Mouse (Mus musculus): ENCODE measurements around the gene Taf1d. TPM values are rescaled to one million over a fixed set of nuclear protein-coding genes. Genes with fewer than 3 reads are reported as not detected.
"Not testable (repeated sequence)": the region's sequence is repeated elsewhere in the genome, so short reads cannot be mapped to it uniquely, and the experiment has no call there.

The Taf1d gene
- polyA plus RNA-seq, 1 experiment from 2014 or later, result 81.1 TPM

- no peaks in the 10 kb centered on the region for H3K27me3 ChIP-seq (replicated peaks)
- H3K4me1 ChIP-seq, result no peaks in the 10 kb centered on the region
- no peak overlapping the region for H3K9ac ChIP-seq
- H3K4me2 ChIP-seq, result no peak overlapping the region
- no peaks in the 10 kb centered on the region for H3K36me3 ChIP-seq
- no peaks in the 10 kb centered on the region for H3K9me3 ChIP-seq
- H3K4me3 ChIP-seq (replicated peaks), result no peak overlapping the region
- 58% methylated on average over 6 of the region's 6 CpGs for WGBS
- no peak for ATAC-seq (ENCODE audit: insufficient read depth, low FRiP score, low read depth)
- H3K27ac ChIP-seq, result no peak overlapping the region
Measured at GRCm38 (mm10) chr9:15287846-15288245, 18.2 kb upstream of the Taf1d start.

GRCm38 (mm10) chr9:15288402-15288801 lies 17.6 kb upstream of the Taf1d start:
- Histone ChIP-seq H3K4me1 (no peaks in the 10 kb centered on the region), H3K4me3 (replicated peaks) (no peak overlapping the region), H3K4me2 (no peak overlapping the region), H3K27me3 (replicated peaks) (no peaks in the 10 kb centered on the region), H3K27ac (no peak overlapping the region), H3K9ac (no peak overlapping the region), H3K9me3 (no peaks in the 10 kb centered on the region), H3K36me3 (no peaks in the 10 kb centered on the region)
- no peak for ATAC-seq (ENCODE audit: insufficient read depth, low FRiP score, low read depth)
- 80% methylated on average over 3 of the region's 3 CpGs for WGBS

DNA sequence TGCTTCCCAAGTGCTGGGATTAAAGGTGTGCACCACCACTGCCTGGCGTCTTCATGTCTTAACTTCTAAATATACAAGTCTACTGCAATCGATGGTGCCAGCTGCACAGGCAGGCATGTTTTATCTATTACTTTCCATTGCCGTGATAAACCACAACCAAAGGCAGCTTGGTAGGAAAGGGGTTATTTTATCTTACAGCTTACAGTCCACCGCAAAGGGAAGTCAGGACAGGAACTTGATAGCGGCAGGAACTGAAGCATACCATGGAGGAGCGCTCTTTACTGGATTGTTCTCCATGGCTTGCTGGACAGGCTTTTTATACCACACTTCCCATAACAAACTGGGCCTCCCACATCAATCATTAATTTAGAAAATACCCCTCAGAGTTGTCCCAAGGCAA lies 16.8 kb upstream of the Taf1d start:
- H3K4me2 ChIP-seq, result no peak overlapping the region
- no peak overlapping the region for H3K9ac ChIP-seq
- H3K9me3 ChIP-seq, result no peaks in the 10 kb centered on the region
- no peaks in the 10 kb centered on the region for H3K27me3 ChIP-seq (replicated peaks)
- H3K36me3 ChIP-seq, result no peaks in the 10 kb centered on the region
- H3K27ac ChIP-seq, result no peak overlapping the region
- no peak overlapping the region for H3K4me3 ChIP-seq (replicated peaks)
- no peak for ATAC-seq (ENCODE audit: insufficient read depth, low FRiP score, low read depth)
- 78% methylated on average over 6 of the region's 6 CpGs for WGBS
- no peaks in the 10 kb centered on the region for H3K4me1 ChIP-seq

DNA sequence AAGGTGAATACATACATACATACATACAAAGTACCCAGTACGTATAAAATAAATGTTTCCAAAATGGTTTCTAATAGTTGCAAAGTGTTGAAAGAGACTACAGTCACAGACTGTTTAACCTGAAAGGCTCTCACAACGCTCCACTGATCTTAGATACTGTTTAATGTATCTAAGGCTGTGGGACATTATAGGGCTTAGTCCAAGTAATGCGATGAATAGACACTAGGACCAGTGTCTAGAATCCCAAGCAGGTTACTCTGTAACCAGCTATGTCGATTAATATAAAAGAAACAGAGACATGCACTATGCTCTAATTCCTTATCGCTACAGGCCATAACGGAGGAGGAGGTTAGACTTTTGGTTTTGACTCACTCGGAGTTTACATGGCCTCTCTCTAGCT lies 8.9 kb upstream of the Taf1d start:
- H3K27me3 ChIP-seq (replicated peaks), result no peaks in the 10 kb centered on the region
- no peak overlapping the region for H3K27ac ChIP-seq
- H3K4me3 ChIP-seq (replicated peaks), result no peak overlapping the region
- ATAC-seq (ENCODE audit: insufficient read depth, low FRiP score, low read depth), result no peak
- H3K9ac ChIP-seq, result no peak overlapping the region
- H3K36me3 ChIP-seq, result no peaks in the 10 kb centered on the region
- no peaks in the 10 kb centered on the region for H3K9me3 ChIP-seq
- peaks cover 5% of the 10 kb centered on the region; the same call in 1 of the 2 replicates for H3K4me1 ChIP-seq
- 83% methylated on average over 7 of the region's 7 CpGs for WGBS
- no peak overlapping the region for H3K4me2 ChIP-seq

GRCm38 (mm10) chr9:15298451-15298850 lies 7.6 kb upstream of the Taf1d start:
- 22% methylated on average over 2 of the region's 2 CpGs for WGBS
- Histone ChIP-seq H3K27me3 (replicated peaks) (no peaks in the 10 kb centered on the region), H3K4me3 (replicated peaks) (no peak overlapping the region), H3K4me2 (no peak overlapping the region), H3K9ac (no peak overlapping the region), H3K36me3 (no peaks in the 10 kb centered on the region), H3K9me3 (no peaks in the 10 kb centered on the region), H3K27ac (no peak overlapping the region), H3K4me1 (peaks cover 5% of the 10 kb centered on the region; the same call in 1 of the 2 replicates)
- ATAC-seq (ENCODE audit: insufficient read depth, low FRiP score, low read depth), result no peak

- Histone ChIP-seq H3K4me1 (peaks cover 5% of the 10 kb centered on the region; the same call in 1 of the 2 replicates), H3K4me3 (replicated peaks) (no peak overlapping the region), H3K9me3 (no peaks in the 10 kb centered on the region), H3K27me3 (replicated peaks) (no peaks in the 10 kb centered on the region), H3K36me3 (no peaks in the 10 kb centered on the region), H3K9ac (no peak overlapping the region), H3K27ac (no peak overlapping the region), H3K4me2 (no peak overlapping the region)
- ATAC-seq (ENCODE audit: insufficient read depth, low FRiP score, low read depth), result no peak
- 88% methylated on average over 5 of the region's 5 CpGs for WGBS
Measured at GRCm38 (mm10) chr9:15300056-15300455, 6.0 kb upstream of the Taf1d start.

DNA sequence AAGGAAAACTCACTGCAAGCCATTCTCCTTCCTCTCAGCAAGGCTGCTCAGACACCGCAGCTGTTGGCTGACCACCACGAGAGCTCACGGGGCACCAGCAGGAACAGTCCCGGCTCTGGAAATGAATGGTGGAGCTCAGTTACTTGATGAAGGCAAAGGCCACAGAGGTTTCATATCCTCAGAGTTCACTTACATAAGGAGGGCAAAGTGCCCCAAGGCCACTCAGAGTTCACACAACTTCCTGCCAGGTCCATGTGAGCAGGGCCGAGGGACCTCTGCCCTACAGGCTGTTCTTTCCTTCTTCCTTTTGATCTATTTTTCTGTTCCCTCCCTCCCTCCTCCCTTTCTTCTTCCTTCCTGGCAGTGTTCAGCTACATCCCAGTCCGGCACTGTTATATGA lies 4.6 kb upstream of the Taf1d start:
- H3K36me3 ChIP-seq, result no peaks in the 10 kb centered on the region
- H3K4me1 ChIP-seq, result peaks cover 5% of the 10 kb centered on the region; the same call in 1 of the 2 replicates
- H3K27me3 ChIP-seq (replicated peaks), result no peaks in the 10 kb centered on the region
- no peak overlapping the region for H3K9ac ChIP-seq
- H3K4me2 ChIP-seq, result peak overlapping the region; percentile 31; the same call in 1 of the 2 replicates
- WGBS, result 18% methylated on average over 6 of the region's 6 CpGs
- peak overlapping the region; percentile 88 for H3K27ac ChIP-seq
- no peaks in the 10 kb centered on the region for H3K9me3 ChIP-seq
- peak; percentile 6; the same call in 1 of the 2 replicates for ATAC-seq (ENCODE audit: insufficient read depth, low FRiP score, low read depth)
- no peak overlapping the region for H3K4me3 ChIP-seq (replicated peaks)

DNA sequence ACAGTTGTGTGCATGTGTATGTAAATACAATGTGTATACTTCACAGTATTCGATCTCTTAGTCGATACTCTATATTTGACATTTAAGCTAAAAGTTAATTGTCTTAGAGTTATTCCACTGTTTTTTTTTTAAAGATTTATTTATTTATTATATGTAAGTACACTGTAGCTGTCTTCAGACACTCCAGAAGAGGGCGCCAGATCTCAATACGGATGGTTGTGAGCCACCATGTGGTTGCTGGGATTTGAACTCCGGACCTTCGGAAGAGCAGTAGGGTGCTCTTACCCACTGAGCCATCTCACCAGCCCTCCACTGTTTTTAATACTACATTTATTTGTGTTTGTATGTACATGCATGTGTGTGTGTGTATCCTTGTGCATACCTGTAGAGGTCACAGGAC lies 4.0 kb upstream of the Taf1d start:
- not testable (repeated sequence) for H3K27me3 ChIP-seq (replicated peaks); H3K4me3 ChIP-seq (replicated peaks); H3K9me3 ChIP-seq; ATAC-seq (ENCODE audit: insufficient read depth, low FRiP score, low read depth); H3K4me1 ChIP-seq; H3K36me3 ChIP-seq; H3K9ac ChIP-seq; H3K4me2 ChIP-seq; H3K27ac ChIP-seq
- 75% methylated on average over 6 of the region's 6 CpGs for WGBS

DNA sequence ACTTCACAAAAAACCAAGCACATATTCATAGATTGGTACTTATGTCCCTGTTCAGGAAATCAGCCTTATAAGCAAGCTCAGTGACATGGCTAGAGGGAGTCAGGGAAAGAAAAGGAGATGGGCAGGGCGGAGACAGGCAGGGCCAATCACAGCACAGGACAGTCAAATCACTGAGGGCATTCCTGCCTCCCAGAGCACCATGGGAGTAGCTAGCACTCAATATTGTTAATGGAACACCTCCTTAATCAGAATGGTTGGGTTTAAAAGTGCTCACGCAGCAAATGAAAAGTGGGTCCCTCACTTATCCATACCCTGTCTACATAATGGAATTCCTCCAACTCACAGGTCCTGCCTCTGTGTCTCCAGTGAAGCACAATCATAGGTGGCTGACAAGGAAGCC lies 3.1 kb upstream of the Taf1d start:
- Histone ChIP-seq H3K27me3 (replicated peaks) (no peaks in the 10 kb centered on the region), H3K9ac (no peak overlapping the region), H3K4me2 (no peak overlapping the region), H3K4me1 (peaks cover 8% of the 10 kb centered on the region), H3K4me3 (replicated peaks) (no peak overlapping the region), H3K9me3 (no peaks in the 10 kb centered on the region), H3K27ac (no peak overlapping the region), H3K36me3 (peaks cover 3% of the 10 kb centered on the region; the same call in 1 of the 2 replicates)
- ATAC-seq (ENCODE audit: insufficient read depth, low FRiP score, low read depth), result no peak
- 76% methylated on average over 2 of the region's 2 CpGs for WGBS

GRCm38 (mm10) chr9:15306398-15307119 lies 545 bp downstream of the Taf1d start, which contains the start of gene 4931406C07Rik:
4931406C07Rik (minus strand) TSS chr9:15306448.
- Histone ChIP-seq H3K27me3 (replicated peaks) (no peaks in the 10 kb centered on the region), H3K4me2 (peak within 1 kb of the TSS; percentile 54), H3K27ac (peak within 1 kb of the TSS; percentile 91), H3K36me3 (peaks cover 12% of the 10 kb centered on the region), H3K9ac (peak within 1 kb of the TSS; percentile 90), H3K4me3 (replicated peaks) (peak within 1 kb of the TSS; percentile 84), H3K4me1 (peaks cover 13% of the 10 kb centered on the region), H3K9me3 (no peaks in the 10 kb centered on the region)
- ATAC-seq (ENCODE audit: insufficient read depth, low FRiP score, low read depth), result peak; percentile 74
- under 1% methylated on average over 35 of the region's 35 CpGs for WGBS

DNA sequence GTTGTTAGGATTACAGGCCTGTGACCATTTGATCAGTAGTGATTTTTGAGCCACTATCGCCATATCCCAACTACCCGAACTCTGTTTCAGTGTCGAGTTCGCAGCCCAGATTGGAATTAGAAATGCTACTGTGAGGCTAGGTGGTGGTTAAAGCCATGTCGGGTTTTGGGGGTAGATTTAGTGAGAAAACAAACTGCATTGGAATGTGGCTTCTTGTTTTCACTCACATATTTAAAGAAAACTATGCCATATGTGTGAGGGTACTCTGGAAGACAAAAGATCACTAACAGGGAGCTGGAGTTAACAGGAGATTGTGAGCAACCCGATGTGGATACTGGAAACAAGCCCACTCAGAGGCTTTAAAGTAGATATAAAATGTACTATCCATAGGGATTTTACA lies 1.2 kb downstream of the Taf1d start:
- peak overlapping the region; percentile 54 for H3K4me2 ChIP-seq
- peak overlapping the region; percentile 90; the same call in 1 of the 2 replicates for H3K9ac ChIP-seq
- H3K27ac ChIP-seq, result no peak overlapping the region
- H3K27me3 ChIP-seq (replicated peaks), result no peaks in the 10 kb centered on the region
- H3K4me3 ChIP-seq (replicated peaks), result peak overlapping the region; percentile 84
- H3K36me3 ChIP-seq, result peaks cover 17% of the 10 kb centered on the region
- peaks cover 11% of the 10 kb centered on the region; the same call in 1 of the 2 replicates for H3K4me1 ChIP-seq
- no peaks in the 10 kb centered on the region for H3K9me3 ChIP-seq
- ATAC-seq (ENCODE audit: insufficient read depth, low FRiP score, low read depth), result no peak
- 5% methylated on average over 6 of the region's 6 CpGs for WGBS

DNA sequence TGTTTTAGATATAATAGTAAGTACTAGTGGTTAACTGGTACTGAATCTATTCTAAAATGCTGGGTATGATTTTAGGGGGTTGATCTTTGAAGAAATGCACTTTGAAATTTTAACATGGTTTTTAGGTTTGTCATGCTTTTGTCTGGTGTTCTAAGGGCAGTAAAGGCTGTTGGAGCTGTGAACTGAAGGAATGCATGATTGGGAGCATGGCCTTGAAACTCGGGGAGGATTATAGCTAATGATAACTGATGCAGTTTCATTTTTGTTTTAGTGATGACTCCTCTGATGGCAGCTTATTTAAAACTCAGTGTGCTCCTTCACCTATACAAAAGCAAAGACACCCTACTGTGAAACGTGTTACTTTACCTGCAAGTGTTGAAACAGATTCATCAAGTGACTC lies 2.2 kb downstream of the Taf1d start:
- ATAC-seq (ENCODE audit: insufficient read depth, low FRiP score, low read depth), result no peak
- H3K36me3 ChIP-seq, result peaks cover 20% of the 10 kb centered on the region
- WGBS, result 37% methylated on average over 2 of the region's 2 CpGs
- H3K27me3 ChIP-seq (replicated peaks), result no peaks in the 10 kb centered on the region
- H3K4me3 ChIP-seq (replicated peaks), result no peak overlapping the region
- H3K9me3 ChIP-seq, result no peaks in the 10 kb centered on the region
- H3K9ac ChIP-seq, result no peak overlapping the region
- no peak overlapping the region for H3K27ac ChIP-seq
- H3K4me2 ChIP-seq, result peak overlapping the region; percentile 19; the same call in 1 of the 2 replicates
- peaks cover 11% of the 10 kb centered on the region; the same call in 1 of the 2 replicates for H3K4me1 ChIP-seq

Data from stomach, embryonic 15.5 days (tissue).